Mouse (Mus musculus): Measurements from ENCODE around the gene Trim72.

Gene Trim72

DNA sequence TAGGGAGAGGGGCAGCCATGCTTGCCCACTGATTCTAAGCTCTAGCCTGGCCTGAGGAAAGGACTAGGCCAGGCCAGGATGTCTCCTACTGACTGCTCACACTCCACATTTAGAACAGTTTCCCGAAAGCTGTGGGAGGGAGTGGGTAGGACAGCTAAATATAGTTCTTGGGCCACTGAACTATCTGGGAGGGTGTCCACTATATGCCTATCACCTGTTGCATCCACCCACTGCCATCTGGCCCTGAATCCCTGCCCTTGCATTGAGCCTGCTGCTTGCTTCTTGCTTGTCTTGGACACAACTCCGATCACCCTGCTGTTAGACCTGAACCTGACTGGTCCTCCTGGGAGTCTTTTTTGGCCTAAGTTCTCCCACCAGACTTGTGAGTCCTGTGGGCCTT, at the start of gene Trim72:
TSS of gene Trim72 (plus strand) at position 262 of the 400 bp plus-strand sequence.
- peak; percentile 50 for DNase-seq

DNA sequence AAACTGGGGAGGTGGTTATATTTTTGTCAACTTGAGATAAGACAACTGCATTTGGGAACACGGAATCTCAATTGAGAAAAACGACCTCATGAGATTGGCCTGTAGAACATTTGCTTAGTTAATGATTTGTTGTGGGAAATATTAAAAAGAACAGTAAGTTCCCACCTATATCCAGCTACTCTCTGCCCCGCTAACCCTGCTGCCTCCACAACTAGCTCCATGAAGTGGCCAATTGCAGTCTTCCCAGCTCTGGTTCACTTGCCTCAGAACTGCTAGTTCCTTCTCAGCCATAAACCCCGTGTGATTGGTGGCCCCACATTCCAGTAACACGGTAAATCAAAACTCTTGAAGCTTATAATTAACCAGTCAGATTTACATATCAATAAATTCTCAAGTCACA, 44.4 kb upstream of the Trim72 start:
- DNase-seq, result no peak

GRCm38 (mm10) chr7:127966371-127966918, 37.3 kb upstream of the Trim72 start:
- no peak for DNase-seq

- peak; percentile 92 for DNase-seq
Measured at GRCm38 (mm10) chr7:127967004-127967921, 36.5 kb upstream of the Trim72 start, which contains the start of gene Fus. TSS of gene Fus (plus strand) at chr7:127967457.

- DNase-seq, result peak; percentile 63
Measured at GRCm38 (mm10) chr7:127967922-127968828, 35.6 kb upstream of the Trim72 start.

GRCm38 (mm10) chr7:127974413-127974930, 29.3 kb upstream of the Trim72 start:
- DNase-seq, result no peak

DNA sequence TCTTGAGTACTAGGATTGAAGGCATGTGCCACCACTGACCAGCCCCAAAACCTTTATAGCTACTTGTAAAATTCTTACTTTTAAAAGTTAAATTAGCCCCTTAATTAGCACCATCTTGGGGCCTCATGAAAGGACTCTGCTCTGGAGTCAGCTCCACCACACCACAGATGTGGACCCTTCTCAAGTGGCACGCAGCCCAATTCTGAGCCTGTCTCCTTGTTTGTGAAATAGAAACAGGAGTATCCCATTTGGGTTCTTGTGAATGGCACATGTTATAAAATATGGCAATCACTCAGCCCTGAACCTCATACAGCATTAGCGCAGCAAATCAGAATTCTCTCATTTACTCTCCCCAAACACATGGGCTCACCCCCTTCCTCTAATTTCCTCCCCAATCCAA, 24.9 kb upstream of the Trim72 start:
- DNase-seq, result no peak

DNA sequence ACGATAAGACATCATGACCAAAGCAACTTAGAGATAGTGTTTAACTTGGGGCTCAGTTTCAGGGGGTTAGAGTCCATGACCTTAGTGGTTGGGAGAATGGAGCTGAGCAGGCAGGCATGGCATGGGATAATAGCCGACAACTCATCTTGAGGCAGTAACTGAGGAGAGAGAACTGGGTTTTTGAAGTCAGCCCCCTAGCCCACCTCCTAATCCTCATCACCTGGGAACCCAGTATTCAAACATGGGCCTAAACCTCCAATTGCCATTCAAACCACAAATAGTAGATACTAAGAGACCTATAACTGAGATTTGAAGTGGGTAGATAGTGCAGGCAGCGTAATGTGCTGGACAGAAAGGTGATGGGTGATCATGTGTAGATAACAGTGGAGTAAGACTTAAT, 23.1 kb upstream of the Trim72 start:
- no peak for DNase-seq

- DNase-seq, result no peak
Measured at GRCm38 (mm10) chr7:127988904-127989303, 14.8 kb upstream of the Trim72 start.

DNA sequence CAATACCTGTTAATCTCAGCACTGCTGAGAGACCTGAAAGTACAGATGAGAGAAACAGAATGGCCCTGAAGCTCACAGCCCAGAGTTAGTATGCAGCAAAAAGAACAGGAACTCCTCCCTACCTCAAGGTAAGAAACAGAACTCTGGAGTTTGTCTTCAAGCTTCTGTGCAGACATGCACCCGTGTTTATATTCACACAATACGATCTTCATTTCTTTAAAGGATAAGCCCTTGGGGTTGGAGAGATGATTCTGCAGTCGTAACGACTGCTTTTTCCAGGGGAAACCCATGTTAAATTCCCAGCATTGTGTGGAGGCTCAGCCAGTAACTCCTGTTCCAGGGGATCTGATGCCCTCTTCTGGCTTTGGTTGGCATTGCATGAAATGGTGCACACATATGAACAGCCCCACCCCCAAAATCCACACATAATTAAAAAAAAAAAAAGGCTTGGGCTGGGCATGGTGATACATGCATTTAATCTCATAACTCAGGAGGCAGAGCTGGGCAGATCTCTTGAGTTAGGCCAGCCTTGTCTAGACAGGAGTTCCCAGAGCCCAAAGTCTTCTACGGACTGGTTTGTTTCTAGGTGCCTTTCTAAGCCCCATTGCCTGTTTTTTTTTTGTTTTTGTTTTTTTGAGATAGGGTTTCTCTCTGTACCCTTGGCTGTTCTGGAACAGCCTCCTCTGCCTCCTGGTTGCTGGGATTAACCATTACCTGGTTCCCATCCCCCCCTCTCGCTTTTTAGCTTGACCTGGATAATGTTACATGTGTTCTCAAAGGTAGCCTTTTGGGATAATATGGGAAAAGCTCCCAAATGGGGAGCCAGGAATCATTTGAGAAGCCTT, 11.9 kb upstream of the Trim72 start:
- DNase-seq, result peak; percentile 57

DNA sequence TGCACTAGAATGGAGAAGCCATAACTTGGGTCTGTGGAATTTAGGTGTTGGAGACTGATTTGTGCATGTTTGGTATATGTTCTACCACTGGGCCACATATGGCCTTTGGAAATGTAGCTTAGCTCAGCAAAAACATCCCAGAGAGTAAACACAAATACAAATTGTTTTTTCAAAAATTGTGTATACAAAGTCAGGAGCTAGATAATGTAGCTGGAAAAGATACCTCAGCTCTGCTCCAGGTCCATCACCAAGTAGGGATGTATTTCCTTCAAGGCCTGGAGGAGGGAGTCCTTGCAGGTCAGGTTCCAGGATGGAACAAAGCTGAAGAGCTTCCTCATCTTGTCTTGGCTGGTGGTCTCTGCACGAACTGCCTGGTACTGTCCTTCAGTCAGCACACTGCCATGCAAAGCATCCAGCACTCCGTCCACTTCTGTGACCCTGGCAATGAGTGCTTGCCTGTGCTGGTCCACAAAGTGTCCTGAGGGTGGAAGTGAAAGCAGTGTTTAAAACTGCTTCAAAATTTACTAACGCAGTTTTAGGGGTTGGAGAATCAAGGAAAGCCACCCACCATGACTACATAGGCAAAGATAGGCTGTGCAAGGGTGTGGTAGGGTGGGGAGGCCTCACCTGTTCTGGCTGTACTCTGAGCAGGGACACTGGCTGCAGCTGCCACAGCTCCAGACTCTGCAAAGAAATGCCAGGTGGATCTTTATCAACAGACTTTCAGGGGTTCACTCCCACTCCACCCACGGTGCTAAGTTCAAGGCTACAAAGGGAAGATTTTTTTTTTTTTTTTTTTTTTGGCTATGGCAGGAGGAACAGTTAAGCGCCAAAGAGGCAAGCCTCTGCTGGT, 11.0 kb upstream of the Trim72 start:
- peak; percentile 18 for DNase-seq

GRCm38 (mm10) chr7:127993341-127993977, 10.3 kb upstream of the Trim72 start, which contains the start of gene Pycard:
TSS of gene Pycard (minus strand) at chr7:127993867.
- peak; percentile 18 for DNase-seq

DNA sequence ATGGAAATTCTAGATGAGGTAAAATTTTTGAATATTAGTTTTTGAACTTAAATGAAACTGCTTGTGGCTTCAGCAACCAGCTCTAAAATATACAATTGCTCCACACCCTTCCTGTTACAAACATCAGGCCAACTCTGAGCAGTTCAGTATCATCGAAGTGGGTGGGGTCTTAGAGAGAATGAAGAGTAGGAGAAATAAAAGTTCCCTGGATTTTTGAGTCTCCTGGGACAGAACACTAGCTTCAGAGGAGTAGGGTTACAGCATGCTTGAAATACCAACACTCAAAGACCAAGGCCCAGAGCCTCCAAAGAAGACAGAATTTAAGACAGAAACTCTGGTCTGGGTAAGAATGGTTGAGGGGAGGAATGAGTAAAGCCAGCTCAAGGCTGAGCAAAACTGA, 4.3 kb upstream of the Trim72 start:
- no peak for DNase-seq

DNA sequence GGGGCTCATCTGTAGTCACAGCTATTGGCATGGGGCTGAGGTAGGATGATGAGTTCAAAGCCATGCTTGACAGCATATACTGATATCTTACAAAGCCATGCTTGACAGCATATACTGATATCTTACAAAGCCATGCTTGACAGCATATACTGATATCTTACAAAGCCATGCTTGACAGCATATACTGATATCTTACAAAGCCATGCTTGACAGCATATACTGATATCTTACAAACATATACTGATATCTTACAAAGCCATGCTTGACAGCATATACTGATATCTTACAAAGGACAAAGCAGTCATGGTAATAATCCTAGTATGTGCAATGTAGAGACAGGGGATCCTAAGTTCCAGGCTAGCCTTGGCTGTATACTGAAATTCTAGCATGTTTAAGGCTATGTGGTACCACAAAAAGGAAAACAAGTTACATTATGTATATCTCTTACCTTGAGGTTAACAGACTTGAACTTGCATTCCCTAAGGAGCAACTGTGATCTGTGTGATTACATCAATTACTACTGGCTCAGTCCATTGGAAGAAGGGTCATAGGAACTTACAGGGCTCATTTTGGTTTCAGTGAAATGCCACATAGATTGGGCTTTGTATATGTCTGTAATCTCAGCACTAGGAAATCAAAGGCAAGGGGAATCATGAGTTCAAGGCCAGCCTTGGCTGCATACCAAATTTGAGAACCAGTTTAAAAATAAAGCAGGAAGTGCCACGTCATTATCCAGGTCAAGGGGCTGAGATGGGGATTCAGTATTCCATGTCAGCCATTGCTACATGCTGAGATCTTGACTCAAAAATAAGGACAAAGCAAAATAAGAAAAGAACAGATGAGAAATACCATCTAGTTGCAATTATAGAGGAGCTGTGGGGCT, 3.4 kb upstream of the Trim72 start:
- DNase-seq, result no peak

DNA sequence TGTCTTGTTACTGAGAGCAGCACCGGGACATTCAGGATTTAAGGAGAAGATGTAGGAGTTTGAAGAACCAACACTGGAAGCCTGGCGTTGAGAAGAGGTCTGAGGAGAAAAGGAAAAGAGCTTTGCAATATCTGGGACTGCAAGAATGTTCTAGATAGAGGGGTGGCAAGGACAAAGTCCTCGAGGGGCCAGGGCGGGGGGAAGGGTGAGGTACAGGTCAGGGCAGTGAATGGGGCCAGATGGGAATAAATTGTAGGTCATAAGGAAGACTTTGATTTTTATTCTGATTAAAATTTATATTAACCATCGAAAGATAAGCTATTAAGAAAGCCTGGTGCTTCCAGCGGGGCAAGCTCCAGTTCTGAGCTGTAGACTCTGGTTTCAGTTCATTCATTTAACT, 651 bp upstream of the Trim72 start:
- no peak for DNase-seq

DNA sequence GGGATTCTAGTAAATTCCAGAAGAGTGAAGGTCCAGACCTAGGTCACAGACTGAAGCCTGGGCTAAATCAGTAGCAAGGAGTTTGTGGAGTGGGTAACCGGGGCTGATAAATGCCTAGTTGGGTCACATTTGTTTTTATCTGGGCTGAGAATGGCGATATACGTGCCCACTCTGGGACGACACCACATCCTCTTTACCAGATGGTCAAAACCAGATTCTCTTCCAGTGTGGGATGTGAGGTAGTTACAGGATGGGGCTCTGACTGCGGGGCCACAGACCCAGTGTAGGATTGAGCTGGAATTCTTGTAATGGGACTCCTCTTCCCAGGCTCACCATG, 369 bp downstream of the Trim72 start:
- no peak for DNase-seq

DNA sequence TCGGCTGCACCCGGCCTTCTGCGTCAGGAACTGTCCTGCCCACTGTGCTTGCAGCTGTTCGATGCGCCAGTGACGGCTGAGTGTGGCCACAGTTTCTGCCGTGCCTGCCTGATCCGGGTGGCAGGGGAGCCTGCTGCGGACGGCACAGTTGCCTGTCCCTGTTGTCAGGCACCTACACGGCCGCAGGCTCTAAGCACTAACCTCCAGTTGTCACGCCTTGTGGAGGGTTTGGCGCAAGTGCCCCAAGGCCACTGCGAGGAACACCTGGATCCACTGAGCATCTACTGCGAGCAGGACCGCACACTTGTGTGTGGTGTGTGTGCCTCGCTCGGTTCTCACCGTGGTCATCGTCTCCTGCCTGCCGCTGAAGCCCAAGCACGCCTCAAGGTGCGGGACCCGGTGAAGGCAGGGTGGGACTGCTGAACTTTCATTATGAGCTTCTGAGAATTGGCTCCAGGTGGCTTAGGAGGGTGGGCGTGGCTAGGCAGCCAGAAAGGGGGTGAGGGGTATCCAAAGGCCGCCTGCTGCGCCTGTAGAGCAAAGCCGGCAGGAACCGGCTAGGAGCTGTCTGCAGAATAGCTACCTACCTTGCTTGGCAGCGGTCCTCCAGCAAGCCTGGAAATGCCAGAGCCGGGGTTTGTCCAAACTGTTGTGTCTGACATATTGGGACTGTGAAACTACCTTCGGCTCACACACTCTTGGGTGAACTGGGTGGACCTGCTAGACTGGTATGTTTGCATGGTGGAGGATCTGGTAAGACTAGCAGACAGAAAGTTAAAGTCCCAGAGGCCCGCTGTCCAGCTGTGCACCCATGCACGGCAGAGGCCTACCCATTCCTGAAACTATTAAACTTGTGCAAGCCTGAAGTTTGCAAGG, 976 bp downstream of the Trim72 start:
- no peak for DNase-seq

GRCm38 (mm10) chr7:128006193-128006592, 2.4 kb downstream of the Trim72 start:
- no peak for DNase-seq

All from right cerebral cortex, adult 18-20 months (tissue).